Mouse (Mus musculus): ENCODE results near the gene Pmpca. TPM values are rescaled to one million over a fixed set of nuclear protein-coding genes. Genes with fewer than 3 reads are reported as not detected.

Gene Pmpca
- total RNA-seq (2021), result 100 to 1,000 TPM; 116 to 130 TPM

DNA sequence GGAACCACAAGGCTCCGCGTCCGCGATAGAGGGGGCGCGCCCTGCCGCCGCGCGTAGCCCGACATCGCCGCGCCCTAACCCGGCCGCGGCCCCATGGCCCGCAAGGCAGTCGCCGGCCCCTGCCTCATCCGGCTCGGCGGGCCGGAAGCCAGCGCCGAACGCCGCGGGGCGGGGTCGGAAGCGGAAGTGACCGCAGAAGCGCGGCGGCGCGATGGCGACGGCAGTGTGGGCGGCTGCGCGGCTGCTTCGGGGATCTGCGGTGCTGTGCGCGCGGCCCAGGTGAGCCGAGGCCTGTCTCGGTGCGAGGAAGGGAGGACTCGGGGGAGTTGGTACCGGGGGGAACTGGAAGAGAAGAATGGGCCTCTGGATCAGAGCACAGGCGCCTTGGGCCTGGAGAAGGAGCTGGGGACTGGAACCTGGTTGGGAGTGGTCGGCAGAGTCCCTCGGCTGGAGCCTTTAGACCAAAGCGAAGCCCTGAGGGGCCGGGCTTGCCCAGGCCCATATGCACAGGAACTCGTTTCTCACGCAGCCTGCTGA, at the start of gene Pmpca, which contains the start of gene Entr1:
Gene Pmpca, plus strand, starts transcription at position 186 of the 537 bp plus-strand sequence.
Gene Entr1, minus strand, starts transcription at position 163 of the 537 bp plus-strand sequence.
- intact Hi-C loops (cut with DNase I), result no loop called here
- DNase-seq, result peak; percentile 90 to 91

DNA sequence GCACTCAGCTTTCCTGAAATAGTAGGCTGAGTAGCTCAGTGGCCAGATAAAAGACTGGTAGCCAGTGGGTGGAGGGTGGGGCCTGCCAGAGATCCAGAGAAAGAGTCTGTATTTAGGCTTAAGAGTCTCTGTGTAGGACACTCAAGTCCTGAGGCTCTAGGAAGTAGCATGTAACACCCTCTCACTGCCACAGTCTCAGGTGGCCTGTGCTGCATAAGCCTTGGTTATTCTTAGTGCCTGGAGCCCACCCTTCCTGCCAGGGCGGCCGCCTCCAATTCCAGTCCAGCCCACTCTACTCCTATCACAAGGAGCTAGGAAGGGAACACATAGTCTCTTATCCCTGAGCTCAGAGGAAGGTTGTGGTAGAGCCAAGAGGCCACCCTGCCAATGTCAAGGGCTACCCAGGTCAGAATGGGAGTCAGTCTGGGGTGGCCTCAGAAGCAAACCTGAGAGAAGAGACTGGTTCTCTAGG, 47.6 kb upstream of the Pmpca start:
- peak in 1 of 2 experiments; percentile 72 for DNase-seq
- intact Hi-C loops (cut with DNase I), result no loop called here

DNA sequence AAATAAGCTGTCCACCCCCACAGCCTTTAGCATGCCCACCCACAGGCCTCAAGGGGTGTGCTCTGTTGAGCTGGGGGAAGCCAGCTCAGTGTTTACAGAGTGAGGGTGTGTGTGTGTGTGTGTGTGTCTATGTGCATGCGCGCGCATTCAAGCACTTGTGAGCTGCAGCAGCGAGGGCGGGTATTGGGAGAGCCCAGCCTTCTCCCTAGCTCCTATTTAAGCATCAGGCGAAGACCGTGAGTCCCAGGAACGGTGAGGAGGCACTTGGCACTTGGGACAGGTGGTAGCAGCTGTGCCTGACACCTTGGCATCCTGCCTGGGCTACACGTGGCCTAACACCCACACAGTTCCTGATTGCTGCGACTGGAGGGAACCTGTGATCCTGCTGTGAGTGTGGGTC, 47.1 kb upstream of the Pmpca start:
- intact Hi-C loops (cut with DNase I), result no loop called here
- peak; percentile 92 to 94 for DNase-seq

DNA sequence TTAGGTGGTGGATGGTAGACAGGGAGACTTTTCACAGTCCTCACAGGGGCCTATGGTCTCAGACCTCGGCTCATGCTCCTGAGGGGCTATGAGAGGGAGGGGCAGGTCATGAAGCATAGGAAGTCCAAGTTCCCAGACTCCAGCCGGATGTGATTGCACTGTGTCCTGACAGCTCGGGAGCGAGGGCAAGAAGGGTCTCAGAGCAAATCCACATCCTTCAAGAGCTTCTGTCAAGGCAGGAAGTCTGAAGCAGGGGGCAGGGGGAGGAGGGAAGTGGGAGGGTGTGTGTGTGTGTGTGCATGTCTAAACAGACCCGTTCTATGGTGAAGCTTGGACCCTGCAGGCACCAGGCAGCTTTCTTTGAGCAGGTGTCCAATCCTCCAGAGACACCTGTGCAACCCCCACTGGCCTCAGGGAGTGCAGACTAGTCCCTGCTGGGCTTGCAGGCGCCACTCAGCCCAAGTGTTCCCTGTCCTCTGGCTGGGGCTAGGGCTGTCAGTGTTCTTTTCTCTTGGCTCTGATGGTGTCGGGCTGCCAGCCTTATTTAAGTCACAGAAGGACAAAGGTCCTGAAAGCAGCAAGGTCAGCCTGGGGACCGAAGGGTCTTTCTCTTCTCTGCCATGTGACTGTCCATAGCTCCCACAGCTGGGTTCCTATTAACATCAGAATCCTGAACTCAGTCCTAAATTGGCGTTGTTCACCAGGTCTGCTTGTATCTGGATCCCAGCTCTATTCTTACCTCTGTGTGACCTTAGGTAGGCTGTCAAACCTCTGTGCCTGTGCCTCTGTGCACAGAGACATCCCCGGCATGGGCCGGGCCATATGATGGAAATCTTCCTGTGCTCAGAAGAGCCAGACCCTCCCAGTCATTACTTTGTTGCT, 46.3 kb upstream of the Pmpca start:
- intact Hi-C loops (cut with DNase I), result no loop called here
- no peak for DNase-seq

- no peak for DNase-seq
- intact Hi-C loops (cut with DNase I), result no loop called here
These were observed 40.9 kb upstream of the Pmpca start for GRCm38 (mm10) chr2:26348241-26348640.

DNA sequence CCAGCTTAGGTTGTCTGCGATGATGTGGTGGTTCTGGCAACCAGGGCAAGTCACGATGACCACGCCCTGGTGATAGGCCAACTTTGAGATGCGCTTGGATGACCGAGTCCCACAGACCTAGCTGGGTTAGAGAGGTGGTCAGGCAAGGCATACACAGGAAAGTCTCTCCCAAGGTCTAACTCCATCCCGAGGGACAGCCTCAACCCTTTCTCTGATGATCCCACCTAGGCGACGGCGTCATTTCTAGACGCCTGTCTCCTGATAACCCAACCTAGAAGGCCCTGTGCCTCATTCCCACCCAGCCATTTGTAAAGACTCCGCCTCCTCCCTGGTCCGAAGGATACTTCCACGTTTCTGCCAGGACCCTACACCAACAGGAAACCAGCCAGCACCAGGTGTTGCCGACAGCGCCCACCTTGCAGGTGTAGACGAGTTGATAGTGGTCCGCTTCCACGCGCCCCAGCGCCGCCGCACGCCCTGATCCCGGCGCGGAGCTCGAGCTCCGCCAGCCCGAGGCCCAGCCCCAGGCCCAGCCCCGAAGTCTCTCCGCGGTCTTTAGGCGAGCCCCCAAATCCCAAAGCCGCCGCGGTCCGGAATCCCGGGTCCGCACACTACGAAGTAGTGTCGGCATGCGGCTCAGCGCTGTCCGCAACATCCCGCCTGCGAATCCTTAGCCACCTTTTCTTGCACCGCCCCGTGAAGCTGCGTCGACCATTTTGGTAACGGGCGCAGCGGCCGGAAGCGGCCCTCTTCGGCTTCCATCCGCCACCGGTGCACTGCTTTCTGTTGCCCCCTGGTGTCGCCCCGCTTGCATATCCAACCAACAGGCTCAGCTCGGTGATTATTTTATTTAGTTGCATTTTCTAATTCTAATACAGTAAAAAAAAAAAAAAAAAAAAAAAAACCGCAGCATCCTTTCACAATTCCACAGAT, 37.5 kb upstream of the Pmpca start, which contains the start of gene Dnlz:
Gene Dnlz, minus strand, starts transcription at position 753 of the 933 bp plus-strand sequence.
- DNase-seq, result peak; percentile 95 to 96
- intact Hi-C loops (cut with DNase I), result loop anchor here (1.0 to 5.0 kb wide), 4 partner anchors 26 to 57 kb away; partner anchors contain the start of genes Gpsm1 and Inpp5e

- intact Hi-C loops (cut with DNase I), result loop anchor here (1.0 to 5.0 kb wide), 4 partner anchors 27 to 56 kb away; partner anchors contain the start of genes Gpsm1 and Inpp5e
- no peak for DNase-seq
These were observed 36.7 kb upstream of the Pmpca start for GRCm38 (mm10) chr2:26352291-26352910.

DNA sequence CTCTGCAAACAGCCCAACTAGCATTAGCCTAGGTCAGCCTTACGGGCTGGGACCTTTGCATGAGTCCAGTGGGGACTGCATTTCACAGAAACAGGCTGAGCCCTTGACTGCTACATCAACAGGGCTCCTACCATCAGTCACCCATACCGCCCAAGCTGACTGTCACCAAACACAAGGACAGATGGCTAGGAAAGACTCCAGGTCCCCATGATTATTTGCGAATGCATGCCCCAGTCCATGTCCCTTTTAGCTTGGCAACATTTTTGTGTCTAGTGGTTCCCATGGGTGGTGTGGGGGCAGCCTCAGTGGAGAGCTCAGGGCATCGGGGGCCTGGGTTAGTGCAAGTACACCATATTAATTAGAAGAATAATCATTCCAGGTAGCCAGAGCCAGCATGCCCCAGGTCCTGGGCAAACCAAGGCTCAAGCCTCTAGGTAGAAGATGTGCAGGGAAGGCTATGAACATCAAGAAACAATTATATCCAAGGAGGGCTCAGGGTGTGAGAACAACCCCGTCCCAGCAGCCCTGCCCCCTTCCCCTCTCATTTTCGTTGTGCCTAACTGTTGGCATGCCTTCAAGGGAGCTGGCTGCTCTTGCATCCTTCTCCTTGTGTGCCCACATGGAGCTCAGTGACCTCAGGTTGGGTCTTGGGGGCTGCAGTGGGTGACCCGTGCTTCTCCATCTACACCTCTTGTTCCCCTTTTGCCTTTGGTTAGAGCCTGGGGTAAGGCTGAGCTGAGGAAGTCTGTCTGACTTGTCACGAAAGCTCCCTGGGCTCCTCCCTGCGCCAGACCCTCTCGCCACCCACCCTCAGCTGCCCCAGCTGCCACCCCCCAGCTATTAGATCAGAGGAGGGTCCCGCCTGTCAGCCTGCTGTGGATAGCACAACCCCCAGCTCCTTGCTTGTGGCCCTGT, 35.8 kb upstream of the Pmpca start:
- no peak for DNase-seq
- intact Hi-C loops (cut with DNase I), result loop anchor here (2.0 to 5.0 kb wide), 3 partner anchors 36 to 55 kb away; partner anchors contain the start of genes Gpsm1 and Inpp5e

- no peak for DNase-seq
- intact Hi-C loops (cut with DNase I), result loop anchor here (5.0 kb wide), 1 partner anchor 37 kb away; the partner anchor contains the start of gene Gpsm1
These were observed 34.7 kb upstream of the Pmpca start for GRCm38 (mm10) chr2:26354401-26354800.

DNA sequence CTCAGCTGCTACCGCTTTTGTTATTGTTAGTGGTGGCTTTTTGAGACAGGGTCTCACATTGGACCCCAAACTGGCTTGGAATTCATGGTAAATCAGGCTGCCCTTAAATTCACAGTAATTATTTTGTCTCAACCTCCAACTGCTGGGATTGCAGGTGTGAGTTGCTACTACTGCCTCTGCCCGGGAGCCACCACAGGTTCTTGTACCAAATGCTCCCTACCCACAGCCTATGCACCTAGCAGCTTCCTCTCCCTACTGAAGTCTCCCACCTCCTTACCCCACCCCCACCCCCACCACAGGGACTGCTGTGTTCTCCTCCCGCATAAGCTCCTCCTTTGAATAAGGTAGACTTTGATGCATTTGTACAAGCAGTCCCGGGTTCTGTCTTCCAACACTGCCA, 32.9 kb upstream of the Pmpca start:
- DNase-seq, result no peak
- intact Hi-C loops (cut with DNase I), result no loop called here

- DNase-seq, result peak in 1 of 2 experiments; percentile 6
- intact Hi-C loops (cut with DNase I), result no loop called here
These were observed 32.5 kb upstream of the Pmpca start for GRCm38 (mm10) chr2:26356678-26357077.

DNA sequence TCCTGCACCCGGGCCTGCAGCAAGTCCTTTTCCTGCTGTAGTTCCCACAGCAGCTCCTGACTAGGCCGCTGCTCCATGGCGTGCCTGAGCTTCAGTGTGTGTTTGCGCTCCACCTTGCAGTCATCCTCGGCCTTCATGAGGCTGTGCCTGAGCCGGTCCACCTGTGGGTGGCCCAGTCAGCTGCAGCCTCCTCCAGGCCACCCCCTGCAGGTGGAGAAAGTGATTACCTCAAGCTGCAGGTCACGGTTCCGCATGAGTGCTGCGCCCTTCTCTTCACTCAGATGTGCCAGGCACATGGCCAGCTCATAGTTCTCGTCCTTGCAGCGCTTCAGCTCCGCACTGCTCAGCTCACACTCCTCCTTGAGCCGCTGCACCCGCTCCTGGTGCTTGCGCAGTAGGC, 31.7 kb upstream of the Pmpca start:
- intact Hi-C loops (cut with DNase I), result no loop called here

DNA sequence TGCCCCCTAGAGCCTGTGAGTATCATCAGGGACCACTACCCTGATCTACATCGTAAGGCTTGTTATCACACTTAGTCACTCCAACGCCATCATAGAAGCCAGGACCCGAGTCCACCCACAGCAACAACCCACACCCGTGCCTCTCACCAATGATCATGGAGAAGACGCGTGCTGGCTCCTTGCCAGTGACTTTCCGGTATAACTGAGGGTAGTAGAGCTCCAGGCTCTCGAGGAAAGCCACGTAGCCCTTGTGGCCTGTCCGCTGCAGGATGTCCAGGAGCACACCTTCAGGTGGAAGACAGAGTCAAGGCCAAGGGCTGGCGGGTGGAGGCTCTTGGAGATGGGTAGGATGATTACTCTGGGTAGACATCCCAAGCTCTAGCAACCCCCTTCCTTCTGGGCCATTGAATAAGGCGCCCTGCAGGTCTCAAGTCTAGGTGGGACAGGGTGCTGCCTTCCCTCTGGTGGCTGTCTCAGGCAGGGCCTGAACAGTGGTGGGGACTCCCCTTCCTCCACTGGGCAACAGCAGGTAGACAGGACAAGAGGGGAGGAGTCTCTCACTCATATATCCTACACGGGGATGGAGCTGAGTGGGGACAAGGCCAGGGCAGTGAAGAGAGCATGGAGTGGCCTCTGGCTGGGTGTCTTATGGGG, 30.3 kb upstream of the Pmpca start:
- intact Hi-C loops (cut with DNase I), result no loop called here
- DNase-seq, result peak in 1 of 2 experiments; percentile 11

More for the DNA sequence above, 31.7 kb upstream of the Pmpca start:
- peak in 1 of 2 experiments; percentile 14 for DNase-seq

- intact Hi-C loops (cut with DNase I), result no loop called here
- DNase-seq, result peak in 1 of 2 experiments; percentile 72
These were observed 29.2 kb upstream of the Pmpca start for GRCm38 (mm10) chr2:26359983-26360382.

DNA sequence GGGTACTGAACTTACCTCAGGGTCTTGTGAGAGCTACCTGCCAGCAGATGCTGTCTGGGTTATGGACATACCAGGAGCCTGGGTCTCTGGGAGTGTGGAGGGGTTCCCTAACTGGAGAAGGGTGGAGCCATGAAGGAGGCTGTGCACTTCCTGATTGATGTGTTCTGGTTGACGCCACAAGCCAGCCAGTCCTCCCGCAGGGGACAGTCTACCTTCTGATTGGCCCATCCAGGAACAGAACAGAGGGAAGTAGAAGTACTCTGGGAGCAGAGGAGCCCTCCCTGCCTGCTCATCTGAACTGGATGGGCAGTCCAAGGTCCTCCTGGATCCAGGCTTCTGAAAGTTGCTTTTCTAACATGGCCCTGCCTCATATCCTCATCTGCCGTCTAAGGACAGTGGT, 28.4 kb upstream of the Pmpca start, which contains the start of gene Card9:
Gene Card9, minus strand, starts transcription at position 147 of the 400 bp plus-strand sequence.
- intact Hi-C loops (cut with DNase I), result no loop called here
- DNase-seq, result peak in 1 of 2 experiments; percentile 25

- intact Hi-C loops (cut with DNase I), result no loop called here
- no peak for DNase-seq
These were observed 26.1 kb upstream of the Pmpca start for GRCm38 (mm10) chr2:26362991-26363390.

GRCm38 (mm10) chr2:26363481-26363880, 25.7 kb upstream of the Pmpca start:
- DNase-seq, result no peak
- intact Hi-C loops (cut with DNase I), result no loop called here

Data from heart, postnatal 10 days (tissue).